Mouse (Mus musculus) erythroblast, embryonic 14.5 days (primary cell): ENCODE measurements around the gene Bcas3.

ENCODE experiments used
- GATA1 ChIP-seq: IDR thresholded peaks from 2 replicates; pipeline ENCODE4 v1.6.1; 2012; ENCODE audit warnings: low read length, inconsistent platforms, mixed read lengths
- TAL1 ChIP-seq: IDR thresholded peaks from 3 replicates; pipeline ENCODE4 v1.6.1; 2012; ENCODE audit warnings: low read length, inconsistent platforms, mixed read lengths

GRCm38 (mm10) chr11:85691285-85691684 is 338.3 kb downstream of the Bcas3 start:
- TF ChIP-seq TAL1, result no peak
- no peak for TF ChIP-seq GATA1
